Mouse (Mus musculus) liver, embryonic 12.5 days (tissue): Measurements from ENCODE around the gene Mrnip. TPM values are rescaled to one million over a fixed set of nuclear protein-coding genes. Genes with fewer than 3 reads are reported as not detected.

Experiments used
- ATAC-seq: fragments of 200-750 bp; cut with Nextera tagmentation; 2 replicates; pipeline ENCODE4 v1.8.0; 2017; ENCODE audit warnings: moderate number of reproducible peaks, mild to moderate bottlenecking, moderate library complexity
- H3K27ac ChIP-seq: fragments of 300-500 bp; sonication (generic); 2 replicates; pipeline ENCODE4 v1.5.1; 2016; ENCODE audit warnings: mild to moderate bottlenecking
- H3K27me3 ChIP-seq: fragments of 300-500 bp; sonication (generic); replicated peaks from 2 replicates; pipeline ENCODE4 v1.6.1; 2016; ENCODE audit warnings: mild to moderate bottlenecking, moderate library complexity
- H3K36me3 ChIP-seq: fragments of 300-500 bp; sonication (generic); 2 replicates; pipeline ENCODE4 v1.6.1; 2016; ENCODE audit warnings: mild to moderate bottlenecking, moderate library complexity
- H3K4me1 ChIP-seq: fragments of 300-500 bp; sonication (generic); 2 replicates; pipeline ENCODE4 v1.6.1; 2016
- H3K4me2 ChIP-seq: fragments of 300-500 bp; sonication (generic); 2 replicates; pipeline ENCODE4 v1.6.1; 2016; ENCODE audit warnings: mild to moderate bottlenecking, moderate library complexity
- H3K4me3 ChIP-seq: fragments of 300-500 bp; sonication (generic); 2 replicates; pipeline ENCODE4 v1.5.1; 2016; ENCODE audit warnings: mild to moderate bottlenecking, moderate library complexity
- H3K9ac ChIP-seq: fragments of 300-500 bp; sonication (generic); 2 replicates; pipeline ENCODE4 v1.6.1; 2016; ENCODE audit warnings: mild to moderate bottlenecking, moderate library complexity
- H3K9me3 ChIP-seq: fragments of 300-500 bp; sonication (generic); replicated peaks from 2 replicates; pipeline ENCODE4 v1.6.1; 2016; ENCODE audit warnings: mild to moderate bottlenecking, moderate library complexity
- WGBS: fragments of 180-500 bp; shearing (Covaris S2); methylation state at CpG from one replicate; pipeline ENCODE4 v1.1.7; 2016; ENCODE audit not compliant: insufficient replicate concordance; 5-methylcytosine and 5-hydroxymethylcytosine counted together
- polyA plus RNA-seq: library from polyadenylated mRNA; unstranded; fragments of >200 nt; fragmentation: Nextera tagmentation; extraction: Ambion mirVana; gene quantifications from 2 replicates; pipeline ENCODE4 v1.2.1, GENCODE M21; 2016

Gene Mrnip
- polyA plus RNA-seq, 1 experiment from 2014 or later = 8.6 TPM

DNA sequence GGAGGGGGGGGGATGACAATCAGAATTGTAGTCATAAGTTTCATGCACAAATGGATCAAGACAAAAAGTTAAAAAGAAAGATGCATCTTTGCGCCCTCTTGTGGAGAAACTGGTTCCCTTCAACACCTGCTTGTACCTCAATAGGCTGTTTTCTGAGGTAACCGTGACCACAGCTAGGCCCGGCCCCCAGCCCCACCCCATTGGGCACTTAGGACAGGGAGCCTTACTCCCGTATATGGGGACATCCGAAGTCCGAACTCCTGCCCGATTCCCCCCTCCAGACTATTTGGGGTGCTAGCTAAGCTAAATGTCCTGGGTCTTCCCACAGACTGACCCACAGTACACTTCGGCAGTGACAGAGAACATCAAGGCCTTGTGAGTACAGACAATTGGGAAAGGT, 57.2 kb downstream of the Mrnip start:
- Histone ChIP-seq H3K9ac (no peak overlapping the region), H3K27ac (no peak overlapping the region), H3K9me3 (no peaks in the 10 kb centered on the region), H3K27me3 (no peaks in the 10 kb centered on the region), H3K36me3 (peaks cover 68% of the 10 kb centered on the region), H3K4me3 (no peak overlapping the region), H3K4me1 (peaks cover 60% of the 10 kb centered on the region), H3K4me2 (peak overlapping the region; percentile 45; the same call in 1 of the 2 replicates)
- no peak for ATAC-seq
- 42% methylated on average over 8 of the region's 8 CpGs for WGBS

DNA sequence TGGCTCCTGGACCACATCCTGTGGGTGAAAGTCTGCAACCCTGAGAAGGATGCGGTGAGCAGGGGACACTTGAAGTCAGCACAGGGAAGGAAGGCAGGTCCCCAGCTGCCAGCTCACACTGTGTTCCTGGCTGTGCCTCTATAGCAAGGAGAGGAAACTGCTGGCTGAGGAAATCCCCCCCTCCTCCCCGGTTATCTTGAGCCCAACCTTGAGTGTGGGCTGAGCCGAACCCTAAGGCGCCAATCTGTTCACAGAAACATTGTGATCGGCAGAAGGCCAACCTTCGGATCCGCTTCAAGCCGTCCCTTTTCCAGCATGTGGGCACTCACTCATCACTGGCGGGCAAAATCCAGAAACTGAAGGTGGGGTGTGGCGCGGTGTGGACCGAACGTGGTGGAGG, 58.8 kb downstream of the Mrnip start:
- Histone ChIP-seq H3K4me3 (no peak overlapping the region), H3K9ac (no peak overlapping the region), H3K4me1 (peaks cover 57% of the 10 kb centered on the region), H3K4me2 (no peak overlapping the region), H3K9me3 (no peaks in the 10 kb centered on the region), H3K27me3 (peaks cover 6% of the 10 kb centered on the region; the same call in 1 of the 2 replicates), H3K27ac (no peak overlapping the region), H3K36me3 (peaks cover 61% of the 10 kb centered on the region)
- WGBS = 87% methylated on average over 13 of the region's 13 CpGs
- ATAC-seq = no peak

DNA sequence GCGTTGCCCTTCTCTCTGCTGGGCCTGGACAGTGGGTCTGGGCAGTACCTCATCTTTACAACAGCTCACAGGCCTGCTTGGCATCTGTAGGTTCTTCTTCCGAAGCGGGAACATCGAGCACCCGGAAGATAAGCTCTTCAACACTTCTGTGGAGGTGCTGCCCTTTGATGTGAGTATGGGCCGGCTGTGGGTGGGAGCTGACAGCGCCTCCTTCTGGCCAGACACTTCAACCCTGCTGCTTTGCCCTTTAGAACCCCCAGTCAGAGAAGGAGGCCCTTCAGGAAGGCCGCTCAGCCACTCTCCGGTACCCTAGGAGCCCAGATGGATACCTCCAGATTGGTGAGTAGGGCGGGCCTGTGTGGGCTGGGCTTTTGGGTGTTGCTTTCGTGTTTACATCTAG, 59.7 kb downstream of the Mrnip start:
- Histone ChIP-seq H3K9ac (no peak overlapping the region), H3K4me1 (peaks cover 57% of the 10 kb centered on the region), H3K4me3 (no peak overlapping the region), H3K36me3 (peaks cover 56% of the 10 kb centered on the region), H3K27ac (no peak overlapping the region), H3K4me2 (no peak overlapping the region), H3K9me3 (no peaks in the 10 kb centered on the region), H3K27me3 (peaks cover 6% of the 10 kb centered on the region; the same call in 1 of the 2 replicates)
- 81% methylated on average over 11 of the region's 11 CpGs for WGBS
- ATAC-seq = no peak

DNA sequence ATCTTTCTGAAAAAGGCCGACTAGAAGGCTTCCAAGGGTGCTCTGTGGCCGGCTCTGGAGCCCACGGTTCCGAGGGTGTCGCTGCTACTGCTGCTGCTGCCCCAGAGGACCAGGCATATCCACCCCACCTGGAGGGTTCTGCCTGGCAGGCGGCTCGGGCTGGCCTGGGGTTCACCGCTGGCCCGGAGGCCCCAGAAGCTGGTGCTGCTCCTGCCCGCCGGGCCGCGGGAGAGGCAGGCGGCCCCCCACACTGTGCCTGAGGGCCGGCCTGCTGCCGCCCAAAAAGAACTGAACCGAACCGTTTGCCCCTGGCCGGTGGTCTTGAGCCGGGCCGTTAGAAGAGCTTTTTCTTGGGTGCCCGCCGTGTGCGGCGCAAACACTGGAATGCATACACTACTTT, 60.4 kb downstream of the Mrnip start:
- peaks cover 56% of the 10 kb centered on the region for H3K36me3 ChIP-seq
- peaks cover 6% of the 10 kb centered on the region; the same call in 1 of the 2 replicates for H3K27me3 ChIP-seq
- H3K9ac ChIP-seq = no peak overlapping the region
- peaks cover 57% of the 10 kb centered on the region for H3K4me1 ChIP-seq
- H3K9me3 ChIP-seq = no peaks in the 10 kb centered on the region
- ATAC-seq = no peak
- H3K27ac ChIP-seq = no peak overlapping the region
- H3K4me2 ChIP-seq = no peak overlapping the region
- WGBS = 88% methylated on average over 25 of the region's 25 CpGs
- no peak overlapping the region for H3K4me3 ChIP-seq

DNA sequence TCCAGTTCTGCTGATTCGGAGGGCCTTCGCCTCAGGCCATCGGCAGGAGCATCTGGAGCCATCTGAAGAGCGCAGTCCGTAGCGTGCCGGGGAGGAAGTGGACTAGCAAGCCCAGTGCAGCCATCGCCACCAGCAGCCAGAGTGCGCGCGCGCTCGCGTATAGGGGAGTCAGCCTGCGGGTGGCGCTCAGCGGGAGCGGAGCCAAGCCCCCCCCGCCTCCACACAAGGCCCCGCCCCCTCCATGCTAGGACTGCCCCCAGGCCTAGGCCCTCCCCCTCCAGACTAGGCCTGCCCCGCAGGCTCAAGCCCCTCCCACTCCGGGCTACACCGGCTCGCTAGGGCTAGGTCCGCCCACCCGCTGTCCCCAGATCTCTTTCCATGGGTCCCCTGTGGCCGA, 62.3 kb downstream of the Mrnip start:
- peak overlapping the region; percentile 72 for H3K9ac ChIP-seq
- ATAC-seq = peak; percentile 91
- peaks cover 50% of the 10 kb centered on the region for H3K4me1 ChIP-seq
- WGBS = 4% methylated on average over 27 of the region's 27 CpGs
- no peaks in the 10 kb centered on the region for H3K9me3 ChIP-seq
- peaks cover 42% of the 10 kb centered on the region for H3K36me3 ChIP-seq
- H3K4me2 ChIP-seq = peak overlapping the region; percentile 100
- 0 out of 2 replicates have a peak overlapping the region, but pooled peaks have one; percentile 37 for H3K27ac ChIP-seq
- H3K27me3 ChIP-seq = peaks cover 6% of the 10 kb centered on the region; the same call in 1 of the 2 replicates
- peak overlapping the region; percentile 66 for H3K4me3 ChIP-seq

DNA sequence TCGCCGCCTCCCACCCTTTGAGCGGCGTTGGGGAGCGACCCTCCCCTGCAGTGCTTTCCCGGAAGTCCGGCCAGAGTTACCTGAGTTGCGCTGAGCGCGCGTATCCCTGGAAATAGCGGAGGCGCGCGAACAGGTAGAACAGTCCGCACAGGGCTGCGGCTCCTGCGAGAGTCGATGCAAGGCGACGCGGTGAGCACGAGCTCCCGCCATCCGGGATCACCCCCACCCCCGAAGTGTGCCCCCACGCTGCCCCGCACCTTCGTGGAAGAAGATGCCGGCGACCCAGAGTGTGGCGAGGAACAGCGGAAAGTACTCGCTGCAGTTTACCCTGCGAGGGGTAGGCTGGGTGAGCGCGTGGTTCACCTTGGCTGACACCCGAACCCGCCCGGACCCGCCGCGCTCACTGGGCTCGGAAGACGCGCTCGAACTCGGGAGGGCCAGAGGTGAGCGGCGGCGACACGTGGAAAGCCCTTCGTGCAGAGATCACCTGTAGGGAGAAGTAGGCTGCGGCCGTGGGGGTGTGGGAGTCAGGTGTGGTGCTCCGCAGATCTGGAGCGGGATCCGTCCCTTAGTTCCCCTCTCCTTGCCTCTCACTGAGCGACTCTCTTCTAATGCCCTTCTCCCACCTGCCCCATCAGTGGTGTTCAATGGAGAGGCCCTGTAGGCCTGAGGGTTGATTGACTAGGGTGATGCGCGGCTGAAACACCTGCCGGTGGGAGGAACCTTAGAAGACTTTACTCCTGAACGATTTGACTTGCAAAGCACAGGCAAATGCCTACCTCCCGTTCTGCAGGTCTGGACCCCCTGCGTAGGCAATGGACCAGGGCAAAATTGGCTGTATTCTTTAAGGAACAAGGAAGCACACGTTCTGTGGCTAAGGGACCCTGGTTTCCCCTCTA, 62.9 kb downstream of the Mrnip start:
- H3K4me1 ChIP-seq = peaks cover 48% of the 10 kb centered on the region
- no peaks in the 10 kb centered on the region for H3K9me3 ChIP-seq
- H3K4me2 ChIP-seq = peak overlapping the region; percentile 100
- WGBS = 1% methylated on average over 66 of the region's 66 CpGs
- H3K27me3 ChIP-seq = peaks cover 6% of the 10 kb centered on the region; the same call in 1 of the 2 replicates
- H3K36me3 ChIP-seq = peaks cover 35% of the 10 kb centered on the region
- peak overlapping the region; percentile 66 for H3K4me3 ChIP-seq
- peak; percentile 30 for ATAC-seq
- H3K9ac ChIP-seq = peak overlapping the region; percentile 72
- H3K27ac ChIP-seq = no peak overlapping the region

DNA sequence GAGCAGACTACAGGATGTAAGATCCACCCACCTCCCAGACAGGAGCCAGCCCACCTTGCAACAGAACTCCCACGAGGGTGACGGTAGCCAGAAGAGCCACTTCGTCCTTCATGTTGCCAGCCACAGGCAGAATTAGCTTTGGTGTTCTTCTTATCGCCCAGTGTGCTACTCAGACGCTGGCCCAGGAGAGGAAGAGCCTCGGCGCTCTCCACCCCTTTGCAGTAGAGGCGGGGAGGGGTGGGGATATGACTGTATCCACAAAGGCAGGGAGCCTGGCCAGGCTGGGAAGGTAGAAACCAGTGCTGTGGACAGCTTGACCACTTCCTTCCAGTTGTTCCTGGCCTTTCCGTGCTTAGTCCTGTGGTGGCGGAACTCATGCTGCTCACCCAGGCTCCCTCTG, 64.1 kb downstream of the Mrnip start, which contains the start of gene Ltc4s:
TSS of gene Ltc4s (minus strand) at position 293 of the 400 bp plus-strand sequence.
- Histone ChIP-seq H3K9ac (peak within 1 kb of the TSS; percentile 72), H3K4me1 (peaks cover 48% of the 10 kb centered on the region)

DNA sequence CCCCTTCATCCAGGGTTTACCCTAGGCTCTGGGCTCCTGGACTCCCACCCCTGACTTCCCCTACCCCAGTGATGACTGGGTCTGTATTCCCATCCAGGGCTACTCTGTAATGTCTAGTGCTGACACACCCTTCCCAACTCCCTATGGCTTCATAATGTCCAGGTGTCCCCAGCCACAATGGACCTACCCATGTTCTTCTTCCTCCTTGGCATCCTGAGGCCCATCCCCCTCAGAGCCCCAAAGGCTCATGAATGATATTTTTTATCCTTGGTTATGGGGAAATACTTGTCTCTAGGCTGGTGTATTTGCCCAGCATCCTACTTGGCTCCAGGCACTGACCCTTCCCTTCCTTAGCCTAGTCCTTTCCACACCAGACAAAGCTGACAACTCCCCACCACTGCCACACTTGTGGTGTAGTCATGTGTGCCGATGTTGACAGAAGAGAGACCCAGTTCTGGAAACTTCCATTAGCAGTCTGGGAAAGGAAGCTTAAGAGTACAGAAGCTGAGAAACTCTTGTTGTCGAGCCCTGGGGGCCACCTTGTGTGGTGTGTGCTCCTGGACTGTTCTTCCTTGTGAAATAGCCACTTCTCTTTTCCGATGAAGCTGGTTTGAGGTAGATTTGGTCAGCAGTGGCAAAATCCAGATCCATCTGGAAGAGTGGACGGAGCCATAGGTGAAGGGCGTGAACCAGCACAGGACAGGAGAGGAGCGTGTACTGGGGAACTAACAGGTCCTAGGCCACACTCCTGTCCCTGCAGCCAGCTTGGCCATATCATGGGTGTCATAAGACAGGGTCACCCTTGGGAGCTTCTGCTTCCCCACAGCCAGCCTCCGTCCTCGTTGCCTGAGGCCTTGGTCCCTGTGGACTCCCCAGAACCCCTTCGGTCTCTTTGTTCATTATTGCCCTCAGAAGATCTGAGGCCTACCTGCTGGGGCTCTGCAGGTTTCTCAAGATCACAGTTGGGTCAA, 64.9 kb downstream of the Mrnip start:
- Histone ChIP-seq H3K27me3 (peaks cover 6% of the 10 kb centered on the region; the same call in 1 of the 2 replicates), H3K9ac (no peak overlapping the region; the same call in 1 of the 2 replicates), H3K9me3 (no peaks in the 10 kb centered on the region), H3K4me2 (peak overlapping the region; percentile 100), H3K27ac (no peak overlapping the region), H3K4me3 (no peak overlapping the region), H3K36me3 (peaks cover 16% of the 10 kb centered on the region), H3K4me1 (peaks cover 48% of the 10 kb centered on the region)
- 62% methylated on average over 9 of the region's 9 CpGs for WGBS
- ATAC-seq = no peak

More for the DNA sequence above, 64.1 kb downstream of the Mrnip start, which contains the start of gene Ltc4s:
- WGBS = 7% methylated on average over 10 of the region's 10 CpGs
- H3K4me3 ChIP-seq = peak within 1 kb of the TSS; percentile 66
- no peak within 1 kb of the TSS; the same call in 1 of the 2 replicates for H3K27ac ChIP-seq
- peak; percentile 45 for ATAC-seq
- peak within 1 kb of the TSS; percentile 100 for H3K4me2 ChIP-seq
- H3K36me3 ChIP-seq = peaks cover 24% of the 10 kb centered on the region
- peaks cover 6% of the 10 kb centered on the region; the same call in 1 of the 2 replicates for H3K27me3 ChIP-seq
- H3K9me3 ChIP-seq = no peaks in the 10 kb centered on the region

DNA sequence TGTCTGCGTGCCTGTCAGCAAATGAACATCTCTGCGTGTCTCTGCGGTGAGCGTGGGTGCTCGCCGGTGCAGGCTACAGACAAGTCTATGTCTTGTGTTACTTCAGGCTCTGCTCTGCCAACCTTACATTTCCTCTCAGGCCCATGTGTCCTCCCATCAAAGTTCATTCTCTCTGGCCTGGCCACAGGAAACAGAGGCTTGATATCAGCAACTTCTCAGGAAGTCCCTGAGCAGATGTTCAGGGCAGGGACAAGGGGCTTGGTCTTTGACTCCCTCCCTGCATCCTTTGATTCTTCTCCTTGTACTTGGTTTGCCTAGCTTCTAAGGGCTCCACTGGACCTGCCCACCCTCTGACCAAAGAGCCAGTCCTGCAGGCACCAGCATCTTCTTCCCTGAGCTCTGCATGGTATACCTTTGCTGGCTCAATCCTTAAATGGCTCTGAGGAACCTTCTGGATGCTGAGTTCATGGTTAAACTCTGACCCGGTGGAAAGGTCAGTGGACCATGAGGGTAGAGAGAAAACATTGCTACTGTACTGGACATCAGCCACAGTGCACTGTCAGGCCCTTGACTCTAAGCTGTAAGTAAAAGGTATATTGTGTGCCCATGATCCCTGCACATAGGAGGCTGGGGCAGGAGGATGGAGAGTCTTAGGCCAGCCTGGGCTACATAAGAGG, 66.1 kb downstream of the Mrnip start:
- Histone ChIP-seq H3K9ac (no peak overlapping the region), H3K4me1 (peaks cover 48% of the 10 kb centered on the region), H3K4me3 (no peak overlapping the region), H3K27ac (no peak overlapping the region), H3K9me3 (no peaks in the 10 kb centered on the region), H3K27me3 (peaks cover 6% of the 10 kb centered on the region; the same call in 1 of the 2 replicates), H3K36me3 (peaks cover 3% of the 10 kb centered on the region), H3K4me2 (no peak overlapping the region)
- ATAC-seq = no peak
- 22% methylated on average over 7 of the region's 7 CpGs for WGBS

DNA sequence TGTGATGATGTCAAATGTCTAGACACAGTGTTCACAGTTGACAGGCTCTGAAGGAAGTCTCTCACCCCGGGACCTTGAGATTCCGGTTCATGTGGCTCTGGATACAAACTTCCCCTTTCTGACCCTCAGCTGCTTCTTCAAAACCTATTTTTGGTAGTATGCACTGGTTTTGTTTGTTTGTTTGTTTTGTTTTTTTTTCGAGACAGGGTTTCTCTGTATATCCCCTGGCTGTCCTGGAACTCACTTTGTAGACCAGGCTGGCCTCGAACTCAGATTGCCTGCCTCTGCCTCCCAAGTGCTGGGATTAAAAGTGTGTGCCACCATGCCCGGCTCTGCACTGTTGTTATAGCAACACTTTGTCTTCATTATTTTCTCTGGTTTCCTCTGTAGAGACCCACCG, 69.7 kb downstream of the Mrnip start:
- Histone ChIP-seq H3K27ac (no peak overlapping the region), H3K27me3 (no peaks in the 10 kb centered on the region), H3K9me3 (no peaks in the 10 kb centered on the region), H3K4me1 (peaks cover 15% of the 10 kb centered on the region), H3K4me3 (no peak overlapping the region), H3K36me3 (no peaks in the 10 kb centered on the region), H3K9ac (no peak overlapping the region), H3K4me2 (no peak overlapping the region)
- WGBS = 49% methylated on average over 6 of the region's 6 CpGs
- no peak for ATAC-seq

DNA sequence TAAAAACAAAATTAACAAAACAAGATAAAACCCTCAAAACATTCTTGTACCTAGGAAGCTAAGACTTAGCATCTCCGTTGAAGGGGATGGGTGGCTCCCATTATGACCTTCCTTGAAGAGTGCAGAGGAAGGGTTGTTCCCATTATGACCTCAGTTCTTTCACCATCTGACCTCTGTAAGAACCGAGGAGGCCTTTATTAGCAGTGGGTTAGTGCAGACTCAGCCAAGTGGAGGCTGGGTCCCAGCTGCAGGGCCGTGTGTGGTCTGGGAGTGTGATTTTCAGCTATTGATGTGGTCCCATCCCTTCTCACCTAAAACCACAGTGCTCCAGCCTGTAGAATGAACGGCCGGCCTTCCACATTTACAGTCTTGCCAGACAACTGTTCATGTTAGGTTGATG, 71.0 kb downstream of the Mrnip start:
- Histone ChIP-seq H3K4me2 (no peak overlapping the region), H3K4me1 (peaks cover 4% of the 10 kb centered on the region), H3K9me3 (no peaks in the 10 kb centered on the region), H3K27me3 (no peaks in the 10 kb centered on the region), H3K9ac (no peak overlapping the region), H3K4me3 (no peak overlapping the region), H3K36me3 (no peaks in the 10 kb centered on the region), H3K27ac (no peak overlapping the region)
- WGBS = 62% methylated on average over 5 of the region's 5 CpGs
- no peak for ATAC-seq
